Mouse (Mus musculus): ENCODE measurements at regions not wholly inside any gene's neighbourhood (a gene's known extent, or its start where the extent isn't known, plus 50 kb on each side); places are given as distances from the start of the nearest gene placed in this dataset.

DNA sequence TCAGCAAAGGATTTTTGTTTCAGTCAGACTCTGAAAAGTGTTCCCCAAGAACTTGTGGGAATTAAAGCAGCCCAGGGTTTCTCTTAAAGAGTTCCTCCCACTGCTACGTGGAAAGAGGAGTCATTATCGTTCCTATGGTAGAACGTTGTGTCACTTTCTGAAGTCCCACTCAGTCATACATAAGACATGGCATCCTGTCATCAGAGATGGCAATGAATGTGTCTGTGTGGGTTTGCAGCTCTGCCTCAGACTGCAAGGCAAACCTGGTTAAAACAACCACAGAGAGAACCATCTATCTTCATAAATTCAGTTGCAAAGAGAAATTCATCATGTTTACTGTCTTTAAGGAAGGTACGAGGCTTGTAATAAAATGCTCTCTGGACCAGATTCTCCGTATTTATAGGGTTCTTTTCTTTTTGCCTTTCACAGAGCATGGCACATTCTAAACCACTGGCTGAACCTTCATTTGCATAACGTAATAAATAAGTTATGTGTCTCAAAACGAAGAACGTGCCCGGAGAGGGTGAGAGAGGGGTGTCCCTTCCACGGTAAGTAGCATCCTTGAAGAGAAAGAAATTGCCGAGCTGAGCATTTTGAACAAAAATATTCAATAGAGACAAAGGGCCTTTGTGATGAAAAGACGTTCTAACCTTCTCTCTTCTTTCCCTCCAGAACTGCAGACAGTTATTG, 194.7 kb upstream of the Gm10306 start:
- no peak for TF ChIP-seq CTCF (IDR thresholded peaks at IDR 0.05; ENCODE audit: borderline replicate concordance, insufficient read depth, low read depth, low read length)
- no peak for TF ChIP-seq POLR2A (IDR thresholded peaks at IDR 0.05; ENCODE audit: borderline replicate concordance, insufficient read depth, low read length)
